Mouse (Mus musculus) erythroid progenitor cell, adult 5-6 weeks (primary cell): Measurements from ENCODE around the gene Atp6v0a1. TPM values are rescaled to one million over a fixed set of nuclear protein-coding genes. Genes with fewer than 3 reads are reported as not detected.

Source experiments
- ATAC-seq: replicated peaks from 2 replicates; pipeline ENCODE4 v1.8.0; 2016; ENCODE audit warnings: moderate number of reproducible peaks, mild to moderate bottlenecking, moderate TSS enrichment, inconsistent platforms; ENCODE audit not compliant: poor library complexity, low FRiP score, severe bottlenecking
- total RNA-seq, 2 experiments: library from RNA; stranded (forward) in 1 of 2; stranded (reverse) in 1 of 2; fragments of 150-400 nt in 1 of 2; fragments of 186-747, 209-891 nt in 1 of 2; gene quantifications; 2 replicates each; pipeline versions ENCODE4 v1.2.3 to v1.2.4; 2015 to 2017; ENCODE audit warnings: low replicate concordance in 2 of 2

Gene Atp6v0a1
- total RNA-seq, 2 experiments from 2014 or later: 316 to 355 TPM

GRCm38 (mm10) chr11:101053974-101054373 is 44.7 kb downstream of the Atp6v0a1 start:
- no peak for ATAC-seq

- no peak for ATAC-seq
These were observed 46.2 kb downstream of the Atp6v0a1 start for GRCm38 (mm10) chr11:101055418-101055817.

GRCm38 (mm10) chr11:101056885-101057284 is 47.6 kb downstream of the Atp6v0a1 start:
- ATAC-seq: no peak

GRCm38 (mm10) chr11:101057860-101058259 is 48.6 kb downstream of the Atp6v0a1 start:
- peak; percentile 67 for ATAC-seq

- ATAC-seq: no peak
These were observed 49.5 kb downstream of the Atp6v0a1 start for GRCm38 (mm10) chr11:101058726-101059125.

GRCm38 (mm10) chr11:101059473-101059872 is 50.2 kb downstream of the Atp6v0a1 start:
- ATAC-seq: no peak

GRCm38 (mm10) chr11:101060126-101060525 is 50.9 kb downstream of the Atp6v0a1 start:
- no peak for ATAC-seq

- no peak for ATAC-seq
These were observed 51.8 kb downstream of the Atp6v0a1 start for GRCm38 (mm10) chr11:101061049-101061448.

GRCm38 (mm10) chr11:101062165-101062884 is 53.1 kb downstream of the Atp6v0a1 start:
- no peak for ATAC-seq

GRCm38 (mm10) chr11:101062971-101063675 is 53.9 kb downstream of the Atp6v0a1 start:
- no peak; the same call in 1 of the 2 replicates for ATAC-seq

GRCm38 (mm10) chr11:101063676-101064327 is 54.5 kb downstream of the Atp6v0a1 start:
- peak; percentile 90 for ATAC-seq

- ATAC-seq: no peak
These were observed 55.2 kb downstream of the Atp6v0a1 start for GRCm38 (mm10) chr11:101064462-101064861.

- no peak for ATAC-seq
These were observed 55.8 kb downstream of the Atp6v0a1 start for GRCm38 (mm10) chr11:101065002-101065401.

- peak; percentile 32 for ATAC-seq
These were observed 57.5 kb downstream of the Atp6v0a1 start for GRCm38 (mm10) chr11:101066549-101067412.

GRCm38 (mm10) chr11:101069391-101070188 is 60.3 kb downstream of the Atp6v0a1 start, which contains the start of gene Naglu:
Gene Naglu (plus strand): TSS chr11:101070012.
- ATAC-seq: peak; percentile 90

- peak; percentile 56 for ATAC-seq
These were observed 60.9 kb downstream of the Atp6v0a1 start for GRCm38 (mm10) chr11:101070189-101070527.

GRCm38 (mm10) chr11:101070987-101071386 is 61.7 kb downstream of the Atp6v0a1 start:
- ATAC-seq: no peak

GRCm38 (mm10) chr11:101071810-101072428 is 62.7 kb downstream of the Atp6v0a1 start:
- ATAC-seq: no peak

- ATAC-seq: no peak
These were observed 68.9 kb downstream of the Atp6v0a1 start, which contains the start of gene Hsd17b1 for GRCm38 (mm10) chr11:101078121-101078520. Gene Hsd17b1 (plus strand): TSS chr11:101078411.
